ENCODE assay signal across 8 mouse cellular contexts in the genomic region with DNA sequence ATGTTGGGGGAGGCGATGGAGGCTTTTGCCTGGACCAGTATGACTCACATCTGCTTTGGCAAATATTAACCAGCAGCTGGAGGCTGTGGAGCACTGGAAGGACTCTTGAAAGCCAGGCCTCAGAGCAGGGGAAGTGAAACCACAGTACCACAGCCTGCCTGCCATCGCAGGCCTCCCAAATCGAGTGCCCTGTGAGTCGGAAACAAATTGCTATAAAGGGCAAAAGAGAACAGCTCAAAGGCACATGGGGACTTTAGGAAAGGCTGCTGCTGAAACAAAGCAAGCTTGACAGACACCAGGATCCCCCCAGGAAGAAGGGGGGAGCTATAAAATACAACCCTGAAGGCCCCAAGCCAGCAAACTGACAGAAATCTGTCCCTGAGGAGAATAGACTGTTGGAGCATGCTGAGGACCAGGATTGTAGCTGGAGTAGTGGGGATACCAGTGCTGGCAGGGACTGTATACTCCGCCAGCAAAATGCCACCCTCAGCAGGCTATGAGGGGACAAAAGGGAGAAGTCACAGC. TPM values are rescaled to one million over a fixed set of nuclear protein-coding genes. Genes with fewer than 3 reads are reported as not detected.
A peak's percentile ranks its signal among the peaks of the same experiment; 100 is the strongest.
DNase-seq lines count a peak whose midpoint lies in the region; ATAC-seq lines count a peak whose summit lies in the region.

No protein-coding gene starts in this region.

- H3K4me2 ChIP-seq in stomach, embryonic 16.5 days (ENCODE audit: low read depth, low read length), result no peak overlapping the region

- H3K36me3 ChIP-seq in stomach, embryonic 16.5 days (ENCODE audit: control insufficient read depth, insufficient read depth, low read length), result peaks cover 7% of the 10 kb centered on the region; the same call in 1 of the 2 replicates

- H3K9ac ChIP-seq in stomach, embryonic 16.5 days (ENCODE audit: low read length), result peak overlapping the region; percentile 33; the same call in 1 of the 2 replicates

- no peak overlapping the region for H3K4me3 ChIP-seq in stomach, embryonic 16.5 days (replicated peaks; ENCODE audit: low read length)

- peak; percentile 82 to 86 for DNase-seq in heart, adult 9 months (ENCODE audit: low spot score in 2 of 2)
- peak; percentile 72 to 77 for DNase-seq in kidney, adult 8-10 months
- peak; percentile 48 to 51 for DNase-seq in lung, postnatal 4 days
- DNase-seq in adrenal gland, postnatal 4 days (ENCODE audit: low spot score in 2 of 2), result no peak

- no peaks in the 10 kb centered on the region for H3K27me3 ChIP-seq in stomach, embryonic 16.5 days (ENCODE audit: control insufficient read depth, insufficient read depth, low read length)

- 38% methylated on average over 5 of the region's 5 CpGs for WGBS in stomach, embryonic 16.5 days

- peak; percentile 71 for ATAC-seq in CD4-positive, CD25-positive, alpha-beta regulatory T cell, adult 4 months
- peak; percentile 59 for ATAC-seq in activated CD4-positive, CD25-positive, alpha-beta regulatory T cell, adult 4 months
- ATAC-seq in stomach, embryonic 16.5 days (ENCODE audit: insufficient read depth, low FRiP score), result peak; percentile 67; the same call in 1 of the 2 replicates
- no peak for ATAC-seq in cerebellum, adult (ENCODE audit: insufficient number of reproducible peaks, low FRiP score, low TSS enrichment)

- H3K27ac ChIP-seq in stomach, embryonic 16.5 days (ENCODE audit: low read length), result peak overlapping the region; percentile 81

- H3K9me3 ChIP-seq in stomach, embryonic 16.5 days (replicated peaks; ENCODE audit: control insufficient read depth, low read length), result no peaks in the 10 kb centered on the region

- H3K4me1 ChIP-seq in stomach, embryonic 16.5 days (ENCODE audit: control insufficient read depth, insufficient read depth, low read length), result peaks cover 26% of the 10 kb centered on the region

RNA-seq across cellular contexts. Expression of a gene that starts 15.9 kb away (rescaled TPM):
- not detected for polyA plus RNA-seq in CD4-positive, CD25-positive, alpha-beta regulatory T cell, adult 4 months (2017; shearing (Covaris generic))
- polyA plus RNA-seq in activated CD4-positive, CD25-positive, alpha-beta regulatory T cell, adult 4 months (2017; shearing (Covaris generic)), result not detected
- not detected in 2 replicates for polyA plus RNA-seq in stomach, embryonic 16.5 days (2015; fragmentation: Nextera tagmentation; extraction: Ambion mirVana)
- 1 to 10 TPM; 1.7 to 3.2 TPM for total RNA-seq in adrenal gland, postnatal 4 days (2021)

RNA-seq across cellular contexts. Expression of a gene that starts 28.2 kb away (rescaled TPM):
- polyA plus RNA-seq in CD4-positive, CD25-positive, alpha-beta regulatory T cell, adult 4 months (2017; shearing (Covaris generic)), result 10 to 100 TPM; 25.6 to 25.8 TPM
- 10 to 100 TPM; 17.9 to 20.7 TPM for polyA plus RNA-seq in activated CD4-positive, CD25-positive, alpha-beta regulatory T cell, adult 4 months (2017; shearing (Covaris generic))
- 15.1 and 15.8 TPM in 2 replicates for polyA plus RNA-seq in stomach, embryonic 16.5 days (2015; fragmentation: Nextera tagmentation; extraction: Ambion mirVana)
- total RNA-seq in adrenal gland, postnatal 4 days (2021), result 10 to 100 TPM; 33.5 to 35.8 TPM

Comparison
In these comparisons a context has a peak if more than half of its experiments do, and no peak if none do; other contexts are left out.
1. DNase-seq: peak in heart, adult 9 months (2 of 2), kidney, adult 8-10 months (2 of 2) and lung, postnatal 4 days (2 of 2); none in adrenal gland, postnatal 4 days (0 of 2).